Mouse (Mus musculus) retina, postnatal 7 days (tissue): ENCODE measurements around the gene Ddx51.

Source experiments
- DNase-seq: peaks from one replicate; pipeline ENCODE4 v3.0.0-alpha.2; 2012; ENCODE audit warnings: low read depth, low spot score

The Ddx51 gene

DNA sequence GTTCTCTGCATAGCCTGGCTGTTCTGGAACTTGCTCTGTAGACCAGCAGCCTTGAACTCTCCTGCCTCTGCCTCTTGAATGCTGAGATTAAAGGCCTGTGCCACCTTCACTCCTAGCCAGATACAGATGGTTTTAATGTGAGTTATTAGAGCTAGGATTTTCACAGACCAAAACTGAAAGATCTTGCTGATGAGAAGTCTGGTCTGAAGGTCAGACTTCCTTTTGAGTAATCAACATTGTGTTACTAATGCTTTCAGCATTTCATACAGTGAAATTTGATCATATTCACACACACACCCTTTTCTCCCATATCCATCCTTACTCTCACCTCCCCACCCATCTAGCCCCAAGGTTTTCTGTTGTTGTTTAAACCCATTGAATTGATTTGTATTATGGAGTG, 6.4 kb downstream of the Ddx51 start:
- DNase-seq, result no peak

DNA sequence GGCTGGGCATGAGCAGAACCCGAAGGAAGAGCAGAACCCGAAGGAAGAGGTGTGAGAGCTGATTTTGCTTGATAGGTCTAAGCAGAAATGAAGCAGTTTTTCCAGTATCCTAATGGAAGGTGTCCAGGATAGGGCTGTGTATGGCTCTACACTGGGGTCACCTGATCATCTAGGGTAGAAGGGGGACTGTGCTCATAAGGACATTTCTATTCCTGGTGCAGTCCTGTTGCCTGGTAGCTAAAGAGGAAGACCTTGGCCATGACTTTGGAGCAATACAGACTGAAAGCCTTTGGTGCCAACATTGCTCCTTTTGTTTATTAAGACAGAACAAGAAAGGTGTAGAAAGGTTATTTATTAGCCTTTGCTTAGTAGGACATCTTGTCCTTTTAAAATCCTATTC, 10.8 kb downstream of the Ddx51 start:
- no peak for DNase-seq

DNA sequence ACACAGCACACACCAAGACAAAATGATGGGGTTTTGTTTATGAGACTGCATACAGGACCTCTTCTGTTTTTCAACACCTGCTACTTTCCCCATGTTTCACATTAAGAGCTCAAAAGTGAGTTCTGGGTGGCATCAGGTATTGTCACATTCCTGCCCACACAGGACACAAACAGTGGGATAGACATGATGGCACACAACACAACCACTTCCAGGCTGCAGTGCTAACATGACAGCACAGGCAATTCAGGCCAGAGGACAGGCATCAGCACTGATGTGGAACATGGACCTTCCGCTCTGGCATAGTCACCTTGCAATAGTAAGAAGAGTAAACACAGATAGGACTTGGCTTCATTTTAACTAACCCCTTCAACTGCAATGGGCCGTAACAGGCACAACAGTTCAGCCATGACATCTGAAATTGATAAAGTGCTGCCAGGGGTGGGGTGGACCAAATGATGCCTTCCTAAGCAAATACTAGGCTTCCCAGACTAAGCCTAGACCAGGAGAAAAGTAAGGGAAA, 11.6 kb downstream of the Ddx51 start:
- no peak for DNase-seq

DNA sequence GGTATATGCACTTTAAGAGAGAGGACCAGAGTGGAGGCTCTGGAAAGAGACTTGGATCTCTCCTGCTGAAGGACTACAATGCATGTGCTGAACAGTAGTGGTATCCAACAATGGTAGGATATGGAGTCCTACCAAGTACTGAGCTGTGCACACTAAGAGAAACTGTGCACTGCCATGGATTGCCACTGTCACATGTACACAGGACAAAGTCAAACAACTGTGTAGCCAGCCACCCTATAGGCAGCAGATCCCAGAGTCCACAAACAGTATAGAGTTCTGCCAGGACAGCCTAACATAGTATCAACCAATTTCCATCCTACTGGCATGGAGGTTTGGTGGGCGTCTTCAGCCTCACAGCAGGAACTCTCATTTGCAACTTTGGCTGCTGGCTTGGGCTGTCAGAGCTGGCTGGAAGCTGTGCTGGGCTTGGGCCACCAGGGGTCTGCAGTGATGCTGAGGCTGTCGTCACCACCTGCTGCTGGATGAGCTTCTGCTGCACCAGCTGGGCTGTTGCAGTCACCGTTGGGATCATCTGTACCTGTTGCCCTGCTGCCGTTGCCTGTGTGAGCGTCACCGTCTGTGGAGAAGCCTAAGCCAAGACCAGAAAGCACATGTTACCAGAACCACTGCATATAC, 12.4 kb downstream of the Ddx51 start:
- DNase-seq, result no peak

DNA sequence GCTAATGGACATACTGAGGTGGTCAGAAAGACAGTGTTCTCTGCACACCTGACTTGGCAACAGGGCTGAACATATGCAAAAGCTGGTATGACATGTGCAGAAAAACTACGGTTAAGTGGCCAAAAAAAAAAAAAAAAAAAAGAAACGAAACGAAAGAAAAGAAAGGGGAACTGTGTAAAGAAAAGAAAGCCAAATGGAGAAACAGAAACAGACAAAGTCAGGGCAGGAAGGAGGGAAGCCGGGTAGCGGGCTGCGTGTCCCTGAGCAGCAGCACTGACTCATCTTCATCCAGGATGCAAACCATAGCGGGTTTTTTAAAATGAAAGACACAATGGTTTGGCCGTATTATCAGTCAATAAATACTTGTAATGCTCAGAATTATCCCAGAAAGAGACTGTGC, 28.8 kb downstream of the Ddx51 start:
- no peak for DNase-seq

DNA sequence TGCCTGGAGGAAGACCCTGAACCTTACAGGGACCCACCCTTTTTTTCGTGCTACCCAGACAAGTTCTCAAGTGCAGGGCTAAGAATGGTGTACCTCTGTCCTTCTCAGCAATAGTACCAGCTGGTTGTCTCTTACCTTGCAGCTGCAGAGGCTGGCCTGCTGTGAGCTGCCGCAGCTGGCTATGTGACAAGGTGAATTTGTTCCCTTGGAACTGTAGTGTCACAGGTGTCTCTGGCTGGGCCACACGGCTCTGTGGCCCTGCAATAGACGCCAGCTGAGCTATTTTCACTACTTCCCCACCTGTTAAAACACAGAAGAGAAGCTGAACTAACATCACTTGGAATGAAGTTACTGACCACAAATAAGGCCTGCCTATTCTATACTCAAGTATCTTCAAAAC, 45.4 kb downstream of the Ddx51 start:
- DNase-seq, result no peak

DNA sequence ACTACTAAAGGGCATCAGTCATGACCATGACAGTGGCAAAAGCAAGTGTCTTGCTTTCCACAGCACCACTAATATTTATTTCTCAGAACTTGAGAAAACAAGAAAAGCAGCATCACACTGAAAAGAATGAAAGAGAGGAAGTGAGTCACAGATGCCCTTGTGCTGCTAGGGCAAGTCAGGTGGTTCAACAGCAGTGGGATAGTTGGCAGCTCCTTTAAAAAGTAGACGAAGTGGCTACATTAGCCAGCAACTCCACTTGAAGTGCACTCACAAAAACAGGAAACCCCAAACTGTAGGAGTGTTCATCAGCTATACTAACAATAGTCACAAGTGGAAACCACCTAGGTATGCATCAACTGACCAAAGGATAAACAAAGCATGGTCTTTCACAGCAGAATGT, 50.8 kb downstream of the Ddx51 start:
- no peak for DNase-seq

GRCm38 (mm10) chr5:110709256-110709655, 56.0 kb downstream of the Ddx51 start:
- DNase-seq, result no peak
